Comparison of ENCODE assay signal across 18 mouse cellular contexts in genomic region chr7:72210201-72210600, GRCm38 (mm10).
DNase-seq lines count a peak whose midpoint lies in the region; ATAC-seq lines count a peak whose summit lies in the region.
"Had no signal": no experiment of that assay in that cellular context is flagged by ENCODE, and none has a peak within 500 bp of the region (broad histone marks: within the 10 kb centered on the region; RNA-seq: fewer than 3 reads in every experiment).

No protein-coding gene starts in this region.

- ATAC-seq in hindbrain, embryonic 13.5 days (ENCODE audit: low FRiP score) = no peak
- ATAC-seq: forebrain, embryonic 13.5 days; forebrain, postnatal 0 days had no signal

- no peaks in the 10 kb centered on the region for H3K27me3 ChIP-seq in hindbrain, embryonic 13.5 days
- H3K27me3 ChIP-seq: forebrain, embryonic 13.5 days; heart, embryonic 15.5 days; hindbrain, embryonic 15.5 days had no signal

- no peak overlapping the region for H3K4me2 ChIP-seq in hindbrain, embryonic 13.5 days
- H3K4me2 ChIP-seq: forebrain, embryonic 13.5 days; heart, embryonic 11.5 days; heart, embryonic 15.5 days; hindbrain, embryonic 15.5 days had no signal

- H3K27ac ChIP-seq in hindbrain, embryonic 13.5 days = no peak overlapping the region
- H3K27ac ChIP-seq: embryonic facial prominence, embryonic 10.5 days; forebrain, embryonic 13.5 days; heart, adult 2 months; hindbrain, embryonic 10.5 days; hindbrain, embryonic 15.5 days had no signal

- no peaks in the 10 kb centered on the region for H3K4me1 ChIP-seq in hindbrain, embryonic 13.5 days (replicated peaks)
- H3K4me1 ChIP-seq: forebrain, embryonic 13.5 days; hindbrain, embryonic 10.5 days; hindbrain, embryonic 15.5 days had no signal

- no peaks in the 10 kb centered on the region for H3K36me3 ChIP-seq in hindbrain, embryonic 13.5 days
- H3K36me3 ChIP-seq: embryonic facial prominence, embryonic 10.5 days; heart, embryonic 15.5 days; hindbrain, embryonic 10.5 days; hindbrain, embryonic 15.5 days had no signal

- no peak overlapping the region for H3K9ac ChIP-seq in hindbrain, embryonic 13.5 days
- H3K9ac ChIP-seq: forebrain, embryonic 13.5 days; forebrain, postnatal 0 days; heart, embryonic 15.5 days; hindbrain, embryonic 15.5 days had no signal

- DNase-seq in adrenal gland, adult 2 months = peak; percentile 50
- no peak for DNase-seq in adrenal gland, adult 18-20 months (ENCODE audit: low spot score in 2 of 2)
- peak; percentile 20 to 71 for DNase-seq in kidney, postnatal 36 days
- no peak for DNase-seq in kidney, adult 18-20 months
- peak; percentile 31 for DNase-seq in adrenal gland, postnatal 25 days
- no peak for DNase-seq in heart, postnatal 10 days
- DNase-seq: cerebellum, adult 11-12 months; cerebellum, adult 9-10 months; forebrain, postnatal 0 days; gastrocnemius, postnatal 14 days; heart, adult 2 months had no signal

- H3K9me3 ChIP-seq in hindbrain, embryonic 13.5 days = no peaks in the 10 kb centered on the region
- H3K9me3 ChIP-seq: embryonic facial prominence, embryonic 10.5 days; forebrain, embryonic 13.5 days; heart, embryonic 15.5 days; hindbrain, embryonic 10.5 days; hindbrain, embryonic 15.5 days had no signal

- WGBS in hindbrain, embryonic 13.5 days = 88% methylated on average over 5 of the region's 5 CpGs

- no peak overlapping the region for H3K4me3 ChIP-seq in hindbrain, embryonic 13.5 days
- H3K4me3 ChIP-seq: embryonic facial prominence, embryonic 10.5 days; forebrain, embryonic 13.5 days; heart, adult 2 months; heart, embryonic 15.5 days; hindbrain, embryonic 10.5 days; hindbrain, embryonic 15.5 days had no signal

- intact Hi-C loops in heart, postnatal 10 days (cut with DNase I) = no loop called here

Comparison
In these comparisons a context has a peak if more than half of its experiments do, and no peak if none do; other contexts are left out.
1. DNase-seq: peak in adrenal gland, adult 2 months (single experiment), kidney, postnatal 36 days (2 of 2) and adrenal gland, postnatal 25 days (single experiment); none in adrenal gland, adult 18-20 months (0 of 2), kidney, adult 18-20 months (single experiment) and heart, postnatal 10 days (0 of 2).